Mouse (Mus musculus) E14TG2a.4 (cell line): ENCODE measurements around the gene Rerg.

Experiments used
- CTCF ChIP-seq: conservative IDR thresholded peaks from 2 replicates; pipeline ENCODE4 v1.5.1; 2014; ENCODE audit warnings: low read length
- NANOG ChIP-seq: IDR thresholded peaks from 2 replicates; pipeline ENCODE4 v1.6.1; 2014; ENCODE audit warnings: borderline replicate concordance, low read length, mixed read lengths
- POU5F1 ChIP-seq: IDR thresholded peaks from 2 replicates; pipeline ENCODE4 v1.6.1; 2014; ENCODE audit warnings: low read length, borderline replicate concordance

DNA sequence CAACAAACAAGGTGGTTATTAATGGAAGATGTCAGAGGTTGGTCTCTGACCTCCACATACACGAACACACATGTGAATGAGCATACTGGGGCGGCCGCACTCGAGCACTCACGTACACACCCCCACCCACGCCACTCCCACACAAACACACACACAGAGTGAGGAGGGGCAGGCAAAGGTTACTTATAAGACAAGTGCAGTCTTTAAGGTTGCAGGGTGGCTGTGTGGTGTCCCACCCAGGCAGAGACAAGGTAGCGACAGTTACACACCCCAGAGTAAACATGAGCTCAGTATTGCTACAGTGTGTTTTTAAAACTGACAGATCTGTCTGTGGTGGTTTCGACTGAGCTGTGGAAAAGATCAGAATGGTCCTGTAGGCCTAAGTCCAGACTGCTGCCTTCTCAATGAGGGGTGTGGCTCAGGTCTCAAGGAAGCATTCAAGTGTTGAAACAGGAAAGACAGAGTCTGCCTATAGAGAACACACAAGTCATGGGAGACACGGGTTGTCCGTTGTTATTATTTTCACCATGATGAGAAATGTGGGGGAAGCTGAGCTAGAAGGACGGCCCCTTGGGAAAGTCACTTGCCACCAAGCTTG, 8.7 kb downstream of the Rerg start:
- TF ChIP-seq CTCF: no peak
- no peak for TF ChIP-seq NANOG
- TF ChIP-seq POU5F1: no peak
